ENCODE assay signal across 8 mouse cellular contexts in the genomic region with DNA sequence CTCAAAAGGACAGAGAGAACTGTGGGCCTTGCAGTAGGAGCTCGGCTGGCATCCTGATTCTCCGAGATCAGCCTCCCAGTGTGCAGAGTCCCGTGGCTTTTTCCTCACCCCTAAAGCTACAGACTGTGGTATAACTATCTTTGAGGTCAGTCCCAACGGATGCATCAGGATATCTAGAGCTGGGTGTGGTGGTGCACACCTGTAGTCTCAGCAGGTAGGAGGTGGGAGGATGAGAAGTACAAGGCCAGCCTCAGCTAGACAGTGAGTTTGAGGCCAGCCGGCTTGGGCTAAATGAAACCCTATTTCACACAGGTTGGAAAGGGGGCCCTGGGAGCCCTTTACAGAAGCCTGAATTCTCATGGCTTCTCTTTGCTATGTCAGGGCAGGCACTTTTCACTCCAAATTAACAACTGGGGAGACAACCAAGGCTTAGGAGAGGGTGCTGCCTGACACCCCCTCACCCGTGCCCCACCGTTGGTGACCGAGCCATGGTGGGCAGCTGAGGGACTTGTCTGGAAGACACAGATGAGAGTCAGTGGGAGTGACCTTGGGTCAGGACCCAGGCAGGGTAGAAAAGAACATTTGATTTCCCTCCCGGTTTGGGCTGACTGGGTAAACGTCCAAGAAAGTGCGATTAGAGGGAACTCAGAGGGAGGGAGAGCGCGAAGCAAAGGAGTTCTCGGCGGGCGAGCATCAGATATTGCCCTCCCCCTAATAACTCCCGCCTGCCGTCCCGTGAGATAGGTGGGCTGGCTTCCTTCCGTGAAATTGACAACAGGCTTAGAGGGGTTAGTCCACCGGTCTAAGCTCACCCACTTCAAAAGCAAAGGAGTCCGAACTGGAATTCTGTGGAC. TPM values are rescaled to one million over a fixed set of nuclear protein-coding genes. Genes with fewer than 3 reads are reported as not detected.
DNase-seq lines count a peak whose midpoint lies in the region; ATAC-seq and TF ChIP-seq lines count a peak whose summit lies in the region.

Tnfrsf1a (plus strand) TSS at position 642 of the 854 bp plus-strand sequence.

- no peak for DNase-seq in kidney, adult 2 months
- no peak for DNase-seq in kidney, adult 8-10 months
- DNase-seq in ES-CJ7 (ENCODE audit: low read depth, low spot score): peak; percentile 36
- no peak for DNase-seq in forebrain, embryonic 10.5 days (ENCODE audit: extremely low spot score, low spot score)
- DNase-seq in heart, postnatal 14 days: peak in 1 of 2 experiments; percentile 58
- no peak for DNase-seq in frontal cortex, postnatal 36 days (ENCODE audit: low spot score in 2 of 2)

- WGBS in kidney, adult 2 months: 12% methylated on average over 22 of the region's 22 CpGs
- 3% methylated on average over 22 of the region's 22 CpGs for WGBS in forebrain, embryonic 10.5 days
- 7% methylated on average over 22 of the region's 22 CpGs for WGBS in limb, embryonic 15.5 days

- no peaks in the 10 kb centered on the region for H3K9me3 ChIP-seq in forebrain, embryonic 10.5 days
- H3K9me3 ChIP-seq in limb, embryonic 15.5 days: no peaks in the 10 kb centered on the region

- TF ChIP-seq POLR2A in kidney, adult 2 months (IDR thresholded peaks at IDR 0.05; ENCODE audit: low read depth, low read length): no peak

- H3K27ac ChIP-seq in kidney, adult 2 months (ENCODE audit: insufficient read depth, low read depth, low read length): peak within 1 kb of the TSS; percentile 92
- peak within 1 kb of the TSS; percentile 83 for H3K27ac ChIP-seq in forebrain, embryonic 10.5 days
- peak within 1 kb of the TSS; percentile 85 for H3K27ac ChIP-seq in limb, embryonic 15.5 days

- no peaks in the 10 kb centered on the region for H3K36me3 ChIP-seq in kidney, adult 2 months (ENCODE audit: control insufficient read depth, insufficient read depth, low read length)
- H3K36me3 ChIP-seq in forebrain, embryonic 10.5 days (replicated peaks): no peaks in the 10 kb centered on the region
- H3K36me3 ChIP-seq in limb, embryonic 15.5 days: no peaks in the 10 kb centered on the region

- H3K4me2 ChIP-seq in limb, embryonic 15.5 days: peak within 1 kb of the TSS; percentile 72

- intact Hi-C loops in heart, postnatal 14 days (cut with DNase I): loop anchor here (2.0 kb wide), 1 partner anchor 18 kb away; no protein-coding TSS in a partner anchor

- no peaks in the 10 kb centered on the region for H3K27me3 ChIP-seq in kidney, adult 2 months (replicated peaks; ENCODE audit: control insufficient read depth, insufficient read depth, low read length)
- H3K27me3 ChIP-seq in forebrain, embryonic 10.5 days (ENCODE audit: poor library complexity, severe bottlenecking): peaks cover 57% of the 10 kb centered on the region
- H3K27me3 ChIP-seq in limb, embryonic 15.5 days: no peaks in the 10 kb centered on the region

- ATAC-seq in limb, embryonic 15.5 days (ENCODE audit: insufficient number of reproducible peaks, low FRiP score, low TSS enrichment, low read depth): peak; percentile 5; the same call in 1 of the 2 replicates
- no peak for ATAC-seq in neutrophil, adult 5-6 weeks (ENCODE audit: extremely low read depth, insufficient number of reproducible peaks, low FRiP score, poor library complexity, severe bottlenecking)

- peak within 1 kb of the TSS; percentile 53 for H3K9ac ChIP-seq in limb, embryonic 15.5 days

- no peak for TF ChIP-seq CTCF in kidney, adult 2 months (conservative IDR thresholded peaks at IDR 0.05; ENCODE audit: insufficient read depth, insufficient read length, low read depth, low read length)

- H3K4me1 ChIP-seq in kidney, adult 2 months (ENCODE audit: control insufficient read depth, insufficient read depth, low read length): peaks cover 28% of the 10 kb centered on the region
- peaks cover 59% of the 10 kb centered on the region for H3K4me1 ChIP-seq in forebrain, embryonic 10.5 days
- H3K4me1 ChIP-seq in limb, embryonic 15.5 days: peaks cover 54% of the 10 kb centered on the region

- peak within 1 kb of the TSS; percentile 91 for H3K4me3 ChIP-seq in kidney, adult 2 months (ENCODE audit: insufficient read depth, low read depth, low read length)
- peak within 1 kb of the TSS; percentile 69 for H3K4me3 ChIP-seq in forebrain, embryonic 10.5 days
- H3K4me3 ChIP-seq in limb, embryonic 15.5 days: peak within 1 kb of the TSS; percentile 64

RNA-seq across cellular contexts. Expression of gene Tnfrsf1a, which starts in this region (rescaled TPM):
- polyA plus RNA-seq in kidney, adult 2 months (2012; rRNA removed): 98.6 and 109 TPM in 2 replicates
- 24.1 and 24.4 TPM in 2 replicates for polyA plus RNA-seq in forebrain, embryonic 10.5 days (2016; fragmentation: Nextera tagmentation; extraction: Ambion mirVana)
- total RNA-seq in heart, postnatal 14 days (2021): 10 to 100 TPM; 63.4 to 70.7 TPM
- 95.6 and 98.8 TPM in 2 replicates for polyA plus RNA-seq in limb, embryonic 15.5 days (2015; fragmentation: Nextera tagmentation; extraction: Ambion mirVana)
- 202 and 215 TPM in 2 replicates for total RNA-seq in neutrophil, adult 5-6 weeks (2017)
